Mouse (Mus musculus) right cerebral cortex, postnatal 10 days (tissue): Measurements from ENCODE around the gene Phospho1.
A peak's percentile ranks its signal among the peaks of the same experiment; 100 is the strongest.

Experiments
- DNase-seq, 2 experiments: peaks; one replicate each; pipeline ENCODE4 v3.0.0; 2021; ENCODE audit warnings: low spot score in 2 of 2

Gene Phospho1

GRCm38 (mm10) chr11:95824071-95824876 is at the start of gene Phospho1:
TSS of gene Phospho1 (plus strand) at chr11:95824499.
- peak; percentile 94 for DNase-seq

- DNase-seq, result no peak
These were observed 46.7 kb upstream of the Phospho1 start for GRCm38 (mm10) chr11:95777323-95778297.

GRCm38 (mm10) chr11:95778831-95779251 is 45.5 kb upstream of the Phospho1 start:
- DNase-seq, result no peak

- no peak for DNase-seq
These were observed 44.9 kb upstream of the Phospho1 start for GRCm38 (mm10) chr11:95779366-95779765.

GRCm38 (mm10) chr11:95780480-95780879 is 43.8 kb upstream of the Phospho1 start:
- DNase-seq, result no peak

- no peak for DNase-seq
These were observed 42.7 kb upstream of the Phospho1 start for GRCm38 (mm10) chr11:95781557-95781956.

GRCm38 (mm10) chr11:95783457-95783856 is 40.8 kb upstream of the Phospho1 start:
- no peak for DNase-seq

GRCm38 (mm10) chr11:95783958-95784357 is 40.3 kb upstream of the Phospho1 start:
- no peak for DNase-seq

- no peak for DNase-seq
These were observed 38.6 kb upstream of the Phospho1 start for GRCm38 (mm10) chr11:95785675-95786074.

GRCm38 (mm10) chr11:95786511-95786910 is 37.8 kb upstream of the Phospho1 start:
- no peak for DNase-seq

- DNase-seq, result no peak
These were observed 34.8 kb upstream of the Phospho1 start for GRCm38 (mm10) chr11:95789451-95789891.

- peak; percentile 66 to 80 for DNase-seq
These were observed 32.5 kb upstream of the Phospho1 start for GRCm38 (mm10) chr11:95791787-95792186.

GRCm38 (mm10) chr11:95792950-95793509 is 31.3 kb upstream of the Phospho1 start:
- no peak for DNase-seq

- no peak for DNase-seq
These were observed 30.1 kb upstream of the Phospho1 start for GRCm38 (mm10) chr11:95794201-95794600.

GRCm38 (mm10) chr11:95795582-95795981 is 28.7 kb upstream of the Phospho1 start:
- no peak for DNase-seq

- no peak for DNase-seq
These were observed 19.3 kb upstream of the Phospho1 start for GRCm38 (mm10) chr11:95805010-95805409.

GRCm38 (mm10) chr11:95805527-95805926 is 18.8 kb upstream of the Phospho1 start:
- no peak for DNase-seq

- DNase-seq, result no peak
These were observed 16.4 kb upstream of the Phospho1 start for GRCm38 (mm10) chr11:95807884-95808283.

- DNase-seq, result no peak
These were observed 15.8 kb upstream of the Phospho1 start for GRCm38 (mm10) chr11:95808448-95809011.

GRCm38 (mm10) chr11:95809603-95810002 is 14.7 kb upstream of the Phospho1 start:
- no peak for DNase-seq

- no peak for DNase-seq
These were observed 13.5 kb upstream of the Phospho1 start for GRCm38 (mm10) chr11:95810828-95811227.

GRCm38 (mm10) chr11:95811741-95812140 is 12.6 kb upstream of the Phospho1 start:
- DNase-seq, result no peak
